8 mouse cellular contexts compared by ENCODE assay signal in the genomic region with DNA sequence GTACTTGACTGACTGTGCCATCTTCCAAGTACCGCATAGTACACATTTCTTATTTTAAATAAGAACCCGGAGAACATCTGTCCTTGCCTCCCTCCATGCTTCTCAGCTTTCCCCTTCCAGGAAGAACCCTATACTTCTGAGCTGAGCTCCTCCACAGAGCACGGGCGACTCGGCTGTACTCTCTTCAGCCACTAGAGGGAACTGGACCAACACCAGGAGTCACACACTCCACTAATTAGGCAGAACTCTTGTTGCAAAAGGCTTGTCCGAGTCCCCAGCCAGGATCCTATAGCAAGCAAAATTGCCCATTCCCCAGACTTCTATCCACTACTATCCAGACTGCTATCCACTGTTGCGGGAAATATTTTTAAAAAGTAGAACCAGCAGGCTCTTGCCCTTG. TPM values are rescaled to one million over a fixed set of nuclear protein-coding genes. Genes with fewer than 3 reads are reported as not detected.
DNase-seq lines count a peak whose midpoint lies in the region; ATAC-seq and TF ChIP-seq lines count a peak whose summit lies in the region.

No protein-coding gene starts in this region.

- no peak overlapping the region for H3K27ac ChIP-seq in ES-E14 (ENCODE audit: insufficient read depth, low read depth, low read length, poor library complexity, severe bottlenecking)
- no peak overlapping the region for H3K27ac ChIP-seq in bone marrow macrophage, adult 2 months (ENCODE audit: insufficient read depth, low read depth, low read length)
- no peak overlapping the region for H3K27ac ChIP-seq in forebrain, embryonic 10.5 days
- H3K27ac ChIP-seq in hindbrain, embryonic 13.5 days = no peak overlapping the region

- peak; percentile 65; the same call in 1 of the 2 replicates for TF ChIP-seq CTCF in bone marrow macrophage, adult 2 months (IDR thresholded peaks at IDR 0.05; ENCODE audit: low read depth, low read length)

- no peaks in the 10 kb centered on the region for H3K27me3 ChIP-seq in forebrain, embryonic 10.5 days (ENCODE audit: poor library complexity, severe bottlenecking)
- H3K27me3 ChIP-seq in hindbrain, embryonic 13.5 days = no peaks in the 10 kb centered on the region

- no peak for TF ChIP-seq POLR2A in bone marrow macrophage, adult 2 months (IDR thresholded peaks at IDR 0.05; ENCODE audit: borderline replicate concordance, low read depth, low read length)

- no peak overlapping the region for H3K4me2 ChIP-seq in hindbrain, embryonic 13.5 days

- H3K4me3 ChIP-seq in ES-E14 (ENCODE audit: insufficient read depth in 1 of 2, low read depth in 1 of 2, low read length in 2 of 2, poor library complexity in 1 of 2, severe bottlenecking in 1 of 2) = no peak overlapping the region
- no peak overlapping the region for H3K4me3 ChIP-seq in bone marrow macrophage, adult 2 months (ENCODE audit: insufficient read depth, low read length)
- no peak overlapping the region for H3K4me3 ChIP-seq in forebrain, embryonic 10.5 days
- no peak overlapping the region for H3K4me3 ChIP-seq in hindbrain, embryonic 13.5 days

- peak; percentile 74 for ATAC-seq in hindbrain, embryonic 13.5 days (ENCODE audit: low FRiP score)

- H3K9ac ChIP-seq in ES-E14 (ENCODE audit: insufficient read depth, low read depth, low read length, poor library complexity, severe bottlenecking) = no peak overlapping the region
- H3K9ac ChIP-seq in hindbrain, embryonic 13.5 days = no peak overlapping the region

- no peaks in the 10 kb centered on the region for H3K4me1 ChIP-seq in ES-E14 (ENCODE audit: control insufficient read depth in 2 of 2, insufficient read depth in 2 of 2, low read length in 2 of 2, poor library complexity in 1 of 2)
- no peaks in the 10 kb centered on the region for H3K4me1 ChIP-seq in bone marrow macrophage, adult 2 months (ENCODE audit: control insufficient read depth, insufficient read depth, low read length)
- no peaks in the 10 kb centered on the region for H3K4me1 ChIP-seq in forebrain, embryonic 10.5 days
- H3K4me1 ChIP-seq in hindbrain, embryonic 13.5 days (replicated peaks) = no peaks in the 10 kb centered on the region

- 9% methylated on average over 7 of the region's 7 CpGs for WGBS in forebrain, embryonic 10.5 days
- 16% methylated on average over 7 of the region's 7 CpGs for WGBS in hindbrain, embryonic 13.5 days

- no peak for DNase-seq in ES-E14 (ENCODE audit: low read depth, low spot score)
- peak; percentile 62 for DNase-seq in forebrain, embryonic 10.5 days (ENCODE audit: extremely low spot score, low spot score)
- DNase-seq in layer of hippocampus, adult 9-11 months = peak; percentile 74
- peak; percentile 28 for DNase-seq in lung, postnatal 14 days
- DNase-seq in right cerebral cortex, postnatal 14 days = peak; percentile 63
- DNase-seq in c-Kit-positive CD71-positive TER-119-positive erythroid progenitor cells, embryonic 14.5 days (ENCODE audit: low spot score) = no peak

- no peaks in the 10 kb centered on the region for H3K9me3 ChIP-seq in ES-E14 (ENCODE audit: control insufficient read depth, insufficient read depth, low read depth, low read length)
- H3K9me3 ChIP-seq in forebrain, embryonic 10.5 days = no peaks in the 10 kb centered on the region
- H3K9me3 ChIP-seq in hindbrain, embryonic 13.5 days = no peaks in the 10 kb centered on the region

- in situ Hi-C loops in ES-E14 (cut with MboI; ENCODE audit: low sequenced_read_pairs in 2 of 2, unreplicated experiment in 2 of 2) = loop anchor here (10.0 kb wide), 1 partner anchor 233 kb away; no protein-coding TSS in a partner anchor

- no peaks in the 10 kb centered on the region for H3K36me3 ChIP-seq in ES-E14 (ENCODE audit: control insufficient read depth, insufficient read depth, low read length, poor library complexity, severe bottlenecking)
- no peaks in the 10 kb centered on the region for H3K36me3 ChIP-seq in forebrain, embryonic 10.5 days (replicated peaks)
- H3K36me3 ChIP-seq in hindbrain, embryonic 13.5 days = no peaks in the 10 kb centered on the region

TF ChIP-seq in ES-E14, 5 proteins besides CTCF, POLR2A, EP300 and RAD21:
- no peak for TF ChIP-seq CHD2 (IDR thresholded peaks at IDR 0.05; ENCODE audit: low read depth, low read length)
- TF ChIP-seq ZC3H11A (IDR thresholded peaks at IDR 0.05; ENCODE audit: borderline replicate concordance, low read depth, low read length) = peak; percentile 55

RNA-seq across cellular contexts. Expression of a gene that starts 16.8 kb away (rescaled TPM):
- 1.1 and 1.2 TPM in 2 replicates for total RNA-seq in ES-E14 (2012; rRNA removed)
- not detected in 2 replicates for polyA plus RNA-seq in bone marrow macrophage, adult 2 months (2012; ENCODE audit: insufficient read depth, insufficient read length, missing spikeins)
- polyA plus RNA-seq in forebrain, embryonic 10.5 days (2016; fragmentation: Nextera tagmentation; extraction: Ambion mirVana) = 4.2 and 4.9 TPM in 2 replicates
- 39.9 and 42.1 TPM in 2 replicates for polyA plus RNA-seq in hindbrain, embryonic 13.5 days (2015; fragmentation: Nextera tagmentation; extraction: Ambion mirVana)

RNA-seq across cellular contexts. Expression of a gene that starts 23.7 kb away (rescaled TPM):
- total RNA-seq in ES-E14 (2012; rRNA removed) = 19.4 and 19.5 TPM in 2 replicates
- polyA plus RNA-seq in bone marrow macrophage, adult 2 months (2012; ENCODE audit: insufficient read depth, insufficient read length, missing spikeins) = 6.6 and 6.8 TPM in 2 replicates
- polyA plus RNA-seq in forebrain, embryonic 10.5 days (2016; fragmentation: Nextera tagmentation; extraction: Ambion mirVana) = 18.4 and 19.9 TPM in 2 replicates
- 12.0 and 14.3 TPM in 2 replicates for polyA plus RNA-seq in hindbrain, embryonic 13.5 days (2015; fragmentation: Nextera tagmentation; extraction: Ambion mirVana)

Comparison
In these comparisons a context has a peak if more than half of its experiments do, and no peak if none do; other contexts are left out.
1. DNase-seq: peak in forebrain, embryonic 10.5 days (single experiment), layer of hippocampus, adult 9-11 months (single experiment), lung, postnatal 14 days (single experiment) and right cerebral cortex, postnatal 14 days (single experiment); none in ES-E14 (single experiment) and c-Kit-positive CD71-positive TER-119-positive erythroid progenitor cells, embryonic 14.5 days (single experiment).